Mouse (Mus musculus): ENCODE results near the gene Zfp609.

Gene Zfp609

DNA sequence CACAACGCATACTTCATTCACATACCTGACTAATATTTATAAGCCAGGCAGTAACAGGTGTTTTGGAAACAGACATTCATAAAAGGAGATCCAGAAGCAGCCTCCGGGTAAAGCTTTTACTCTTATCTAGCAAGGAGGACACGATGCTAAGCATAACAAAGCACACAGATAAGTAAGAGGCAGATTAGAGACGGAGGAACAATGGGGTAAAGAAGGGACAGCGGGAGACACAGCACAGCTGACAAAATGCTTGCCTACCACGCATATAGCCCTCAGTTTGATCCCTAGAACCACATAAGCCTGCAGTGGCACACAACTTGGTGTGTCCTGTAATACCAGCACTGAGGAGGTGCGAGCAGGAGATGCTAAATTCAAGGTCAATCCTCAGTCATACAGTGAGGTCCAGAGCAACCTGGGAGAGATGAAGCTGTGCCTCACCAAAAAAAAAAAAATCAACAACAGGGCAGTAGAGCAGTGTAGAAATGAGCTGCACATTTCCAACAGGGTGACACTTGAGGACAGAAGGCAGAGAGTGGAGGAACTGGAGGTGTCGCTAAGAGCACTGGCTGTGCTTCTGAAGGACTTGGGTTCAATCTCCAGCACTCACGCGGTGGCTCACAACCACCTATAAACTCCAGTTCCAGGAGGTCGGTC, 56.2 kb downstream of the Zfp609 start:
- DNase-seq (ENCODE audit: low read depth in 1 of 2, low spot score in 2 of 2): no peak

DNA sequence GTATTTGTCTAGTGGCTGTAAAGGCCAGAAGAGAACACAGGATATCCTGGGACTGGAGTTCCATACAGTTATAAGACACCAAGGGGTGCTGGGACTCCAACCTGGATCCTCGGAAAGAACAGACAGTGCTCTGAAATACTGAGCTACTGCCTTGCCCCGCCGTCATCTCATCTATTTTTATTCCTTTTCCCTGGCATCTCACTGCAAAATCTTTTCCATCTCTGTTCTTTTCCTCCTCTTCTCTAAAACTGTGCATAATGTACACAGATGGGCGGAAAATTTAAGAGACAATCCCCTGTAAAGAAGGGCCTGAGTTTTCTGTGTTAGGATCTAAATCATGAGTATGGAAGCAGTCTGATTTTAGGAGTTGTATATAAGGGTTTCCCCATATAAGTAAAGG, 64.6 kb downstream of the Zfp609 start:
- DNase-seq (ENCODE audit: low read depth in 1 of 2, low spot score in 2 of 2): no peak

DNA sequence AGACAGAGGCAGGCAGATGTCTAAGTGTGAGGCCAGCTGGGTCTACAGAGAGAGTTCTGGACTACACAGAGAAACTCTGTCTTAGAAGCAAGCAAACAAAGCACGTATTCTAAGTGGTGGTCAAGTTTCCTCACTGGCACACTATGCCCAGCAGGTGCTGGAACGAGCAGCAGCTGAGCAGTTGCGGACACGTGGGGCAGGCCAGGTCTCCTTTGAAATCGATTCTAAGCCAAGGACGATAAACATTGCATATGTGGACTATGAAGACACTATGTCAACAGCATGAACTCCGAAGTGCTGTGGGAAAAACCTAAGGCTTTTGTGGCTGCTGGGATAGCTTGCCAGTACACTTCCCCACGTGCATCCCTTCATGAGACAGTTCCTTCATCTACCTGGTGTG, 67.4 kb downstream of the Zfp609 start:
- no peak for DNase-seq (ENCODE audit: low read depth in 1 of 2, low spot score in 2 of 2)

DNA sequence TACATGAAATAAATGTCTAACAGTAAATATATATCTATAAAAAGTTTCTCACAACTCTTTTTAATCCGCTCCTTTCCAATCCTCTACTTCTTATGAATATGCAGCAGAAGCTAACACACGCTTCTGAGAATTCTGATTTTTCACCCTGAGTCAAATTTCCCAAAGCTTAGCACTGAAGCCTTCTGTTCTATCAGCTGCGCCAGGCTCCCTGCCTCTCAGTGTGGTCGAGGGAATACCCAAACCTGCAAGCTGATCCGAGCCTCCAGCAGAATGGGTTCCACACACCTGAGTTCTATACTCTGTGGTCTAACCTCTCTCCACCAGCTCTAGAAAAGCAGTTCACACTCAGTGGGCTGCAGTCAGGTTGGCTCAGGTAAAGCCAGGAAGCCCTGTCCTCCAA, 68.1 kb downstream of the Zfp609 start:
- DNase-seq (ENCODE audit: low read depth in 1 of 2, low spot score in 2 of 2): no peak

DNA sequence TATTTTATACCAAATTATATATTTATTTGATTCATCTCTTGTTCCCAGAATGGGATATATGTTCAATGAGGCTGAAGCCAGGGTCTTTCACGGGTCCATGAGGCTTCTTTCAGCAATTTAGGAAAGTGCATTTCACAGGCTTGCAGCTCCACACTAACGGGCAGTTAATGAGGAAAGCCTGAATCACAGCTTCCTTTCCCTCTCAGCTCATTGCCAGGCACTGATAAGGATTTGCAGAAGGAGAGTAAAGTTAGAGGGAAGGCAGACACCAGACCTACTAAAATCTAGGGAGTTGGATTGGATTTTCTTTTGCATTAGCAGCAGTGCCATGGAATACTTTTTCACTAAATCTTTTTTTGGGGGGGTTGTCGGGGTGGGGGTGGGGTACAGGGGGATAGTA, 69.5 kb downstream of the Zfp609 start:
- DNase-seq (ENCODE audit: low read depth in 1 of 2, low spot score in 2 of 2): no peak

DNA sequence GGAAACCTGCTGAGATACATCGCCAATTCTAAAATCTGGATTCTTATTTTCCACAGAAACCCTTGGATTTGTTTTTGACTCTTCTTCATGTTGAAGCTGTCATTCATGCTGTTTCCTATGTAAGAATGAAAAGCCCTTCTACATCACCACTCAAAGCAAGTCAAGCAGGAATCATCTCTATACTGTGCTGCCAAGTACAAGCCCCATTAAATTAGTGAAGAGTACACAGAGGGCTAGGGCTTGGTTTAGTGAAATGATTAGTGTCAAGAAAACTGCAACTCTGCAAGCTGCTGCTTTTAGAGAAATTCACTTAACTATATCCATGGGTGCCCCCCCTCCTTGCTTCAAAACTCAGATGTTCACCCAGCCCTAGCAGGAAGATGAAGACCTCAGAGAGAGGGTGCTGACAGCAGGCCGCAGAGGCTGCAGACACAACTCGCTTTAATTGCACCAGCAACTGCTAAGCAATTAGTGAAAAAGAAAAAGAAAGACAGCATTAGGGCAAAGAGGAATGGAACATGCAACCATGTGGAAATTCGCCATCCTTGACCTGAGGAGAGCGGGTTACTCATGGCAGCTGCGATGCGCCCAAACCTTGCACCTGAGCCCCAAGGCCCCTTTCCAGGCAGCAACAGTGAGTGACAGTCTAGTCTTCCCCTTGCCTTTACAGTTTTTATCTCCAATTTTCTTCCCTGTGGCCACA, 71.5 kb downstream of the Zfp609 start:
- no peak for DNase-seq (ENCODE audit: low read depth in 1 of 2, low spot score in 2 of 2)

DNA sequence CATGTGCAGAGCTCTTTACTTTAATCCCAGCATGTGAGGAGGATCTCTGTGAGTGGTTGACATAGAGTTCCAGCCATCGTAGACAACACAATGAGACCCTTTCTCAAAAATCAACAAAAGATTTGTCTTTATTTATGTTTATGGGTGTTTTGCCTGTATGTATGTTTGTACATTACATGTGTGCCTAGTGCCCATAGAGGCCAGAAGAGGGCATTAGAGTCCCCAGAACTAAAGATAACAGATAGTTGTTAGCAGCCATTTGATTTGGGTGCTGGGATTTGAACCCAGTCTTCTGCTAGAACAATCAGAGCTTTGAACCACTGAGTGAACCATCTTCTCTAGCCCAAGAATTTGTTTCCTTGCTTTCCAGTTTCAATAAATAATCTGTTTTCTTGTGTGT, 72.2 kb downstream of the Zfp609 start:
- no peak for DNase-seq (ENCODE audit: low read depth in 1 of 2, low spot score in 2 of 2)

DNA sequence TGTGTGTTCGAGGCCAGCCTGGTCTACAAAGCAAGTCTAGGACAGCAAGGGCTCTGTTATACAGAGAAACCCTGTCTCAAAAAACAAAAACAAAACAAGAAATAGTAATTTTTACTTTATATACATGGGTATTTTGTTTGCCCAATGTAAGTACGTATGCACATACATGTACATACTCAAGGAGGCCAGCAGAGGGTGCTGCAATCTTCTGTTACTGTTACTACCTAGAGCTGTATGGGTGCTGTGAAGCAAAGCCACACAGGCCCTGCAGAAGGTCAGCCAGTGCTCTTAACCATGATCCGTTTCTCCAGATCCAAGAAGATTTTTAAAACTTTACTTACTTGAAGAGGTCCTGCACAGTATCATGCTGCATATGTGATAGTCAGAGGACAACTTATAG, 74.7 kb downstream of the Zfp609 start:
- DNase-seq (ENCODE audit: low read depth in 1 of 2, low spot score in 2 of 2): no peak

DNA sequence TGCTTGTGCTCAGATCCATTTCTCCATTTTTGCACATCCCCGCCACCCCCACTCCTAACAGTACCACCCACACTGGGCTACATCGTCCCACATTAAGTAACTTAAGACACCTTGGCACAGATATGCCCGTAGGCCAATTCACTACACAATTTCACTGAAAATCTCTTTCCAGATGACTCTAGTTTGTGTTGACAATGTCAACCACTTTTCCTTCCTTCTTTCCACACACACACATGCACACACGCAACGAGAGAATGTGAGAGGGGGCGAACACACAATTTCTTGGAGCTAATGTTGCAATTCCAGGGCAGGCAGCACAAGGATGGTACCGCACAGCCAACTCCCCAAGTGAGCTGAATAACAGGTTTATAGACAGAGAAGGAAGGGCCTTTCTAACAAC, 75.5 kb downstream of the Zfp609 start:
- no peak for DNase-seq (ENCODE audit: low read depth in 1 of 2, low spot score in 2 of 2)

DNA sequence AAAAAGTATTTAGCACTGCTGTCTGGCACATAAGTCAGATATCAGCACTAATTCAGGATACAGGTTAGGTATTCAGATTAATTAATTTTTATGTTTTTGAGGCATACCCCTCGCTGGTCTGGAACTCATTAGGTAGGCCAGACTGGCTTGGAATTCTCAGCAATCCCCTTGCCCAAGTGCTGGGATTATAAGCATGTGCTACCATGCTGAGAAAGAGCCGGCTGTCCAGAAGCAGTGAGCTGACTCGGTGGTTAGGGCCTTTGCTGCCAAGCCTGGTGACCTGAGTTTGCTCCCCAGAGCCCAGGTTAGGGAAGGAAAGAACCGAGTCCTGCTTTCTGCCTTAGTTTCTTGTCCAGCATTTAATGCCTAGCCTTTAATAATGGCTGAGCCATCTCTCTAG, 79.3 kb downstream of the Zfp609 start:
- no peak for DNase-seq (ENCODE audit: low read depth in 1 of 2, low spot score in 2 of 2)

DNA sequence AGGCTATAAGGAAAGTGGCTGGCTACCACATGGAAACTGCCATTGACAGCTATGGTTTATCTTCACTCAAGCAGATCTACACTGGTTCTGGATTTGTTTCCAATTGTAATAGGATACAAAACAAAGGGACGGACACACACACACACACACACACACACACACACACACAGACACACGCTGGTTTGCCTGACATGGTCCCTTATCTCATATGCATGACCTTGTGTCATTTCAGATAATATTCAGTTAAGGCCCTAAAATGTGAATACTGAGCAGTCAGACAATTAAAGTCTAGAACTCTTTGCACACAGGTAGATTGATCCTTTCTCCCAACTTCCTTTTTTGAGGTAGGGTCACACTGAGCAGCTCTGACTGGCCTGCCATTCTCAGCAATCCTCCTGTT, 80.9 kb downstream of the Zfp609 start:
- no peak for DNase-seq (ENCODE audit: low read depth in 1 of 2, low spot score in 2 of 2)

DNA sequence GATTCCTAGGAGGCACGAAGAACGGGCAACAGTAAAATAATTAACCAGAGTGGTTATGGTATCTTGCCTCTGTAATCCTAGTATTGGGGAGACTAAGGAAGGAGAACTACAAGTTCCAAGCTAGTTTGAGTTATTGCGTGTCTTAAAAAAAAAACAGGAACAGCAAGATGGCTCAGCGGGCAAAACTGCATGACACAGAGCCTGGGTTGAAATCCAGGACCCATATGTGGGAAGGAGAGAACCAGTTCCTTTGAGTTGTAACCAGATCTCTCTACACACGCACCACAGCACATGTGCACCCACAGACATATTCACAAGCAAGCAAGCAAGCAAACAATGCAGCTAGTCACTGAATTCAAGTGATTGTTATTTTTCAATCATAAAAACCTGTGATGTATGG, 81.9 kb downstream of the Zfp609 start:
- DNase-seq (ENCODE audit: low read depth in 1 of 2, low spot score in 2 of 2): no peak

DNA sequence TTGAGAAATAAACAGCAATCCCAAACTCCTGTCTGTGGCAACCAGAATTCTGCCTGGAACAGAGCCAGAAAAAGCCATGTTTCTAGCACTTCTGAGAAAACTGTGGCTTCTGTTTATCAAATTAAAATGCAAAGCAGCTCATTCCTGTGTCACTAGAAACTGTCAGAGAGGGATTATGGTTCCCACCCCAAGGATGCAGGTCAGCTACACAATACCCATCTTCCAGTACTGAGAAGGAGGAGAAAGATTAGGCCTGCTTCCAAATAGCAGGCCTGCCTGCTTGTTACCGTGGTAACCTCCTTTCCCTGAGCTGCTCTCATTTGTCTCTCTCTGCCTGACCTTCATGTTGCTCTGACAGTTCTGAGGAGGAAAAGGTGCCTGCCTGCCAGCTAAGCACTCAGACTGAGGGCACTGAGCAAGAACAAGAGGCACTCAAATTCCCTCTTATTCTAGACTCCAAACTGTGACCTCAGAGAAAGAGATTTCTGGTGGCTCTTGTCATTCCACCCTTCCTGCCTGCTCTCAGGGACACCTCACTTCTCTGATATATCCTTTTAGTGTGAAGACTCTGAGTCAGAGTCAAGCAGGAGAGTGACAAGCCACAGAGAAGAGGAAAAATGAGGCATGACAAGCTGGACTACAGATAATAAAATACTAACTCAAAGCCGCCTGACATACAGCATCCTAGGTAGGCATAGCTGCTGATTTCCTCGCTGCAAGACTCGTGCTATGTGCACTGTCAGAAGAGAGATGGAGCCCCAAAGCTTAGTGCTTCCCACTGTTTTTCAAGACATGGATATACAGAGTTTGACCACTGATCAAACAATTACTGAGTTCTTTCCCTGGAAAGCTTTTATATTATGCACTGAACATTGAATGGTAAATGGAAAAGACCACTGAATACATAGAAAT, 82.9 kb downstream of the Zfp609 start:
- no peak for DNase-seq (ENCODE audit: low read depth in 1 of 2, low spot score in 2 of 2)

DNA sequence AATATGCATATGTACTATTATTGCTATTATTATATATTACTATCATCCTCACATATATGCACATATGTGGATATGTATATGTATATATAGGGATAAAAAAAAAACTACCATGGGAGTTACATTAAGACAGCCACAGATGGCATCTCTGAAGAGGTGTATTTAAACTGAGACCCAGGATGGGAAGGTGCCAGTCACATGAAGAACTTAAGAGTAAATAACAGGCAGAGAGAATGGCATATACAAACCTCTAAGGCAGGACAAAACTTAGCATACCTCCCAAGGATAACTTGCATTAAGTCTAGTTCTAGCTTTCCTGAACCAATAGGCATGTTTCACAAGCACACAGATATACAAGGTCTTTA, 83.6 kb downstream of the Zfp609 start:
- DNase-seq (ENCODE audit: low read depth in 1 of 2, low spot score in 2 of 2): no peak

DNA sequence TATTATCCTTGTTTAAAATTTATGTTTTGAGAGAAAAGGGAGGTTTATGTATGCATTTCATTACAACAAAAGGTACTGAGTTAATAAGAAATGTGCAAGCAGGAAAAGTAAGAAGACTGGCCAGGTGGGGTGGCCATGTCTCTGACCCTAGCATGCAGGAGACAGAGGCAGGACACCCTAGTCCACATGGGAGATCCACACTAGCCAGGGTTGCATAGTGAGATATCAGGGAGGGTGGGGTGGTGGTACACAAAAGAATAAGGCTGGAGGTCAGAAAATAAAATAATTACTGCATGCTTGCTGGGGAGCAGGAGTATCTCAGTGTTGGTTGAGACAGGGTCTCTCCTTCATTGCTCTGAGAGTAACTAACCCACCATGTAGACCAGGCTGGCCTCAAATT, 84.0 kb downstream of the Zfp609 start:
- no peak for DNase-seq (ENCODE audit: low read depth in 1 of 2, low spot score in 2 of 2)

DNA sequence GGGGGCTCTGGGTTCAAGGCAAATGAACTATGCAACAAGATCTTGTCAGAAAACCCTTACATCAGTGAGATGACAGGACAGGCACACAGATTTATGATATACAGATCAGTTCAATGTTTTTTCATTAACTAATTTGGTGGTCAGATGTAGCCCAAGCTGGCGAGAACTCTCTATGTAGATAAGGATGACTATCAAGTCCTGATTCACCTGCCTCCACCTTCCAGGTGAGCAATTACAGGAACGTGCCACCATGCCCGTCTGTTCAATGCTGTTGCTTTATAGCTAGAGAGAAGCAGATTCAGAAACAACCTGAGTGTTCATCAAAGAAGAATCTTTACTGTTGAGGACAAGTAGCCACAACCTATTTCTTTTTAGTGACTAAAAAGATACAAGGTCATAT, 84.6 kb downstream of the Zfp609 start:
- DNase-seq (ENCODE audit: low read depth in 1 of 2, low spot score in 2 of 2): no peak

DNA sequence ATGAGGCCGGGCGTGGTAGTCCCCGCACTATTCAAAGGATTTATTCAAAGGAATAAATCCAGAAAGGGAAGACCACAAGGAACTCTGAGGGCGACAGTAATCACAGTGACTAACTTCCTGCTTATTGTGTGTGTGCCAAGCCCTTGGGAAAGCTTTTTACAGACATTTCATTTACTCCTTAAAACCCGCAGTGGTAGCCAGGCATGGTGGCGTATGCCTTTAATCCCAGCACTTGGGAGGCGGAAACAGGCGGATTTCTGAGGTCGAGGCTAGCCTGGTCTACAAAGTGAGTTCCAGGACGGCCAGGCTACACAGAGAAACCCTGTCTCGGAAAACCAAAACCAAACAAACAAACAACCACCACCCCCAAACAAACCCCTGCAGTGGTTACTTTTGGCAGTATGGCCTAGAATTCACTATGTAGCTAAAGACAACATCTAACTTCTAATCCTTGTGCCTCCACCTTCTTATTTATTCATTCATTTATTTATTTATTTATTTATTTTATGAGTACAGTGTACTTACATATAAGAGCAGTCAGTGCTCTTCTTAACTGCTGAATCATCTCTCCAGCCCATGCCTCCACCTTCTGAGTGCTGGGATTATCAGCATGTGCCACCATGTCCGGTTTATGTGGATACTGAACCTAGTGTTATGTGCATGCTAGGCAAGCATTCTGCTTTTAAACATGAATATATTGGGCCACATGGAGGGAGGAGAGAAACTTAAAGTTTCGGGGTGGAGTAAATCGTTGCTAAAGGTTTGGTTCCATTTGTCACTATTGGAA, 86.1 kb downstream of the Zfp609 start:
- DNase-seq (ENCODE audit: low read depth in 1 of 2, low spot score in 2 of 2): no peak

DNA sequence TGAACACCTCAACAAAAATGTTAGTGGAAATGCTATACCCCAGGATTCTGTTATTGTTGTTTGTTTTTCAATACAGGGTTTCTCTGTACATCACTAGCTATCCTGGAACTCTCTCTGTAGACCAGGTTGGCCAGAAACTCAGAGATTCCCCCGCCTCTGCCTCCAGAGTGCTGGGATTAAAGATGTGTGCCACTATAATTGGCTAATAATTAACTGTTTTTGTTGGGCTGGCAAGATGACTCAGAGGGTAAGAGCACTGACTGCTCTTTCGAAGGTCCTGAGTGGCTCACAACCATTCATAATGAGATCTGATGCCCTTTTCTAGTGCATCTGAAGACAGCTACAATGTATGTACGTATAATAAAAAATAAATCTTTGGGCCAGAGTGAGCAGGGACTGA, 92.4 kb downstream of the Zfp609 start:
- no peak for DNase-seq (ENCODE audit: low read depth in 1 of 2, low spot score in 2 of 2)

DNA sequence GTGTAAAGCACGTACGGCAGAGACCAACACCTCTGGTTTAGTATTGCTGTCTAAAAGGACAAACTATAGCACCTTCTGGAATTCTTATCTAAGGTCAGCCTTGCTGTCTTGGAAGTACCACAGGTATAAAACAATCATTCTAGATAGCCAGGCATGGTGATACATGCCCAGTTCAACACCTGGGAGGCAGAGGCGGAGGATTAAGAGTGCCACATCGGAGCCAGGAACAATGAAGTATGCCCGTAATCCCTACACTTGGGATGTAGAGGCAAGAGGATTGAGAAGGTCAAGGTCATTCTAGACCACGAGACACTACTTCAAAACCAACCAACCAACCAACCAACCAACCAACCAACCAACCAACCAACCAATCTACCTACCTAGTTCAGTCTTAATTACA, 98.8 kb downstream of the Zfp609 start:
- DNase-seq (ENCODE audit: low read depth in 1 of 2, low spot score in 2 of 2): no peak

DNA sequence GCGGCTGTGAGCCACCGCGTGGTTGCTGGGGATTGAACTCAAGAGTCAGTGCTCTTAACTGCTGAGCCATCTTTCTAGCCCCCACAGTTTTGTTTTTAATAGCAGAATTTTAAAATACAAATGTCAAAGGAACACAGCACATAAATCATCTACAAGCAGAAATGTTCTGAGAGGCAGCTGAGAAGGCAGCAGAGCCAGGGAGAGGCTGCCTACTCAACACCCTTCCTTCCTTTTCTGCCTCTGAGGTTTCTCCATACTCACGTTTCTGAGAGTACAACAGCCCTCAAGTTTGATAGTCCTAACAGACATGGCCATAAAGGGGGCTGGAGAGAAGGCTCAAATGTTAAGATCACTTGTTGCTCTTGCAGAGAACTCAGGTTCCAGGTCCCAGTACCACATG, 99.9 kb downstream of the Zfp609 start:
- DNase-seq (ENCODE audit: low read depth in 1 of 2, low spot score in 2 of 2): no peak

DNA sequence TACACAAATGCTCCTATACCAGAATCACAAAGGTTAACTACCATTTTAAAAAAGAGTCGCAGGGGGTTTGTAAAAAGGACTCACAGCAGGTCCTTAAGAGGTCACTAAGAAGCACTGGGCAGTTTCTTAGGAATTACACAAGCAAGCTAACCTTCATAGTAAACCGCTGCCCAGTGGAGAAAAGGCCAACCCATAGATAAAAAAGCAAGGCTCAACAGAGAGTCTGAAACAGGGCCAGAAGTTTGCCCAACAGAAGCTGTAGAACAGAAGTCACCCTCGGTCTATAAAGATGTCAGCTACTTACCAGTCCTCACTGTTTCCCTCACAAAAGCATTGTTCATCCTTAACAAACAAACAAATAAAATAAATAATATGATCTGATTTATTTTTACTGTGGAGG, 100.9 kb downstream of the Zfp609 start:
- DNase-seq (ENCODE audit: low read depth in 1 of 2, low spot score in 2 of 2): no peak

DNA sequence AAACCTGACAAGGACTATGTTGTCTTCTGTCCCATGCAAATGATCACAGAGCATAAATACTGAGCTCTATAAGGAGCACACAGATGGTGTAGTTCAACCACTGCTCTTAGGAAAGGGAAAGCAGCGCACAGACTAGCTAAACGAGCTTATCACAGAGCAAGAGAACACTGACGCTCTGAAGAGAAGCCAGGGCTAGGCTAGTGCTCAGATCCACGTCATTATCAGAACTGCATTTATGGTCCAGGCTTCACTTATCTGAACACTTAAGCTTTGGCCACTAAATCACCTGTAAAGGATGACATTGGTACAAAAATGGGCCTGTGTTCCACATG, 102.1 kb downstream of the Zfp609 start:
- no peak for DNase-seq (ENCODE audit: low read depth in 1 of 2, low spot score in 2 of 2)

Data from monocyte, adult 2 months (primary cell).